Mouse (Mus musculus) adrenal gland, postnatal 36 days (tissue): ENCODE results near the gene Syt17. TPM values are rescaled to one million over a fixed set of nuclear protein-coding genes. Genes with fewer than 3 reads are reported as not detected.
A peak's percentile ranks its signal among the peaks of the same experiment; 100 is the strongest.
"Not testable (repeated sequence)": the region's sequence is repeated elsewhere in the genome, so short reads cannot be mapped to it uniquely, and the experiment has no call there.

ENCODE experiments used
- DNase-seq, 2 experiments: peaks; one replicate each; pipeline ENCODE4 v3.0.0; 2021; ENCODE audit warnings: mixed read lengths in 1 of 2
- total RNA-seq, 2 experiments: library from RNA; stranded (reverse); gene quantifications; 2 replicates each; pipeline ENCODE4 v1.2.3; 2021

The Syt17 gene
- total RNA-seq, 2 experiments from 2014 or later = 4.7 to 5.7 TPM

DNA sequence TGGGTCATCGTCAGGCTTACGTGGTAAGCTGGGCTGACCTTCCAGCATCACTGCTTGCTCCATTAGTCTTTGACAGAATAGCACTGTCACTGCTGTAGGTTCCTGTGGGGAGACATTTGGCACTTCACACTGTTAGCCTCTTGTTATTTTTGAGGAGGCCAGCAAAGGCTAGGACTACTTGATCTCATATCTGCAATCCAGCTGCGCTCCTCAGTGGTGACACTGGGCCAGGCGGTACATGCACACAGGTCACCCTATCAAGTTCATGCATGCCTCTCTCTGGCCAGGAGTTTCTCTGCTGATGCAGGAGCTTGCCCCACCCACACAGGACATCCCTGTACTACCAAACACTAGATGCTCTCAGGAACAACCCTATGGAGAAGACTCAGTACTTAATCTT lies 71.4 kb downstream of the Syt17 start:
- DNase-seq = no peak

DNA sequence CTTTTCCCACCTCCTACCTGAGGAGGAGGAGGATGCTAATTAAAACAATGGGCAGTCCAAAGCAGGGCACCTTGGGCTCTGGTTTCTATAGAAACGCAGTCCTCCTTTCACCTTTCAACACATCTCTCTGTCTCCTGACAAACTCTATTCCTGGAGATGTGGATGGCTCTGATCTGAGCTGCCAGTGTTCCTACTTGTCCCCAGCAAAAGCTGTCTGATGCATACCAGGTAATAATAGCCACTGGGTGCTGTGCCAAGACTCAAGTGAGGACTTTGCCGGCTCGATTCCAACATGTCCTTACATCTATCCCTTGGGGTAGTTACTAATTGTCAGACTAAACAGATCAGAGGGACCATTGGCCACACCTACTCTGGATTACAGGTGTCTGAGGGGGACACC lies 72.7 kb downstream of the Syt17 start:
- DNase-seq = no peak

DNA sequence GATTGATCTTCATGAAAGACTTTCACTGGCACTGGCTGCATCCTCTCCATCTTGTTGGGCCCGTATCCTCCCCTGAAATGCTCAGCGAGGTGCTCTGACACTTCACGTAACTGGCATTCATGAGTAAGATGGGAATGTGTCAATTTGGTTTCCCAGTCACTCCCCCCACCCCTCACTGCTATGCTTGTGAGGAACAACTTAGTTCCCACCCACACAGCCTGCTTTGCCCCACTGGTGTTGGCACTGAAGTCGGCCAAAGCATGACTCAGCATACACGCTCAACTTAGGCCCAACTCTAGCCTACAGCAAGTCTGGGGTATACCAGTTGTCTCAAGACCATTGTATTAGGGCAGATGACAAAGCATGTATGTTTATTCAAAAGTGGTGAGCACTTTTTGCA lies 76.7 kb downstream of the Syt17 start:
- DNase-seq = no peak

DNA sequence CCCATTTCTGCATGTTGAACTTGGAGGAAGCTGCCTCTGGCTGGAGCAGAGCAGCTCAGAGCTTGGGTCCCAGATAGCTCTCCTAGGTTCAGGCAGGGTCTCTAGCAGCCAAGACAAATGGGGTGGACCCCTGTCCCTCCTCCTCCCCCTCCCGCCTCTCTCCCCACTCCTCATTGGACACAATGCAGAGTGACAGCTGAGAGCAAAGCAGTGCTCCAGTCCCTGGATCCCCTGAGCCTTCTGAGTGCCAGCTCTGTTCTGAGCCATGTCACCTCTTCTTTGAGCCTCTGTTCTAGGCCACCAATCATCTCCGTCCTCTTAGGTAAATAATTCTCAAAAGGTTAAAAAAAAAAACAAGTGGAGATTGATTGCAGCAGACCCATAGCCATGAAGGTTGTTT lies 78.3 kb downstream of the Syt17 start:
- DNase-seq = no peak

DNA sequence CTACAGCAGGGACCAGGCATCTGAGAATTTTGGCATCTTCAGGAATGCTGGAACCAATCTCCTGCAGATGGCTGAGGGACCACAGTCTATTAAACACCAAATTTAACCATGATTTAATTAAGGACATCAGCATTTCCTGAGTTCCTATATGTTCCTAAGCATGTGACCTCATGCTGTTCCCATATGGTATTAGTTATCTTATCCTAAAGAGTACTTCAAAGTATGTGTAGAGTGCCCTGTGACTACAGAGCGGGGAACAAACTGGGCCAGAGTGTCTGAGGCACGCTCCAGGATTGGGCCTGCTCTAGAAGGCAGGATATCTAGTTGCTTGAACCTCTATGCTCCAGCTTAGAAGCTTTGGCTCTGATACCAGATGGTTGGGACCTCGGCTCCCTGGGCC lies 82.1 kb downstream of the Syt17 start:
- no peak for DNase-seq

DNA sequence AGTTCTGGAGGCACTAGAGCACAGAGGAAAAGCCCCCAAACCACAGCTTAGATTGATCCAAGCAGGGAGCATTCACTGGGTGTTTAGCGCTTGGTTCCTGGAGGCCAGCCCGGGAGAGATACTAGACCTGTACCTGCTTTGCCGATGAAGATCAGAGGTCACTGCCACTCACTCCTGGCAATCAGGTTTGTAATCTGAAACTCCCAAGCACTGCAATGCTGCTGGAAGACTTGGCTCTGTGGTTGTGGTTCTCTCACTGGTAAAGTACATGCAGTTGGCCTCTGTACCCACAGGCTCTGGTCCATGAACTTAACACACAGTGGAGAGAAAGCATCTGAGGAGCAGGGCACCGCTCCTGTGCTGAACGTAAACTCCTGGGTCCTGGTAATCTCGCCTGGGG lies 82.8 kb downstream of the Syt17 start:
- peak in 1 of 2 experiments; percentile 2 for DNase-seq

DNA sequence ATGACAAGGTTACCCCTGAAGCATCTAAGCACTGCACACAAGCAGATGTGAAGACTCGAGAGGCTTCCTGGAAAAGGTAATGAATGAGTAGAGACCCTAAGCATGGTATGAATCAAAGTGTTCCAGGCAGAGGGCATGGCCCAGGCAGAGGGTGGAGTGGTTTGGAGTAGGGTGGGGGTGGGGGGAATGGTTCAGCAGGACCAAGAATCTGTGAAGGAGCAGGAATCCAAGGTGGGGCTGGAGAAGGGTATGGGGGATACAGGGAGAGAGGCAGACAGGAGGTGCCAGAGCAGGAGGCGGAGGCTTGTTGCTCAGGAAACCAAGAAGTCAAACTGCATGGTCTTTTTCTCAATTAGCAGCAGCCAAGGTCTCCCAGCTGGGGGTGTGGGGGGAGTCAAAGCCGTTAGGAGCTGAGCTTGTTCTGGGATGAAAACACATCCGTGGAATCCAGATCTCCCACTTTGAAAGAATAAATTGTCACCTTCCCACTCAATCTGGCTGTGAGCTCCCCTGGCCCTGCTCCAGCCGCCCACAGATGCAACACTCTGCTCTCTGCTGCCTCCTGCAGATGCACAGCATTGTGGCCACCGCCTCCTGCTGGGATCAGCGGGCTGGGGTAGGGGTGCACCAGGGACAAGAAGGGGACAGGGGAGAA lies 83.5 kb downstream of the Syt17 start:
- peak; percentile 10 to 37 for DNase-seq

DNA sequence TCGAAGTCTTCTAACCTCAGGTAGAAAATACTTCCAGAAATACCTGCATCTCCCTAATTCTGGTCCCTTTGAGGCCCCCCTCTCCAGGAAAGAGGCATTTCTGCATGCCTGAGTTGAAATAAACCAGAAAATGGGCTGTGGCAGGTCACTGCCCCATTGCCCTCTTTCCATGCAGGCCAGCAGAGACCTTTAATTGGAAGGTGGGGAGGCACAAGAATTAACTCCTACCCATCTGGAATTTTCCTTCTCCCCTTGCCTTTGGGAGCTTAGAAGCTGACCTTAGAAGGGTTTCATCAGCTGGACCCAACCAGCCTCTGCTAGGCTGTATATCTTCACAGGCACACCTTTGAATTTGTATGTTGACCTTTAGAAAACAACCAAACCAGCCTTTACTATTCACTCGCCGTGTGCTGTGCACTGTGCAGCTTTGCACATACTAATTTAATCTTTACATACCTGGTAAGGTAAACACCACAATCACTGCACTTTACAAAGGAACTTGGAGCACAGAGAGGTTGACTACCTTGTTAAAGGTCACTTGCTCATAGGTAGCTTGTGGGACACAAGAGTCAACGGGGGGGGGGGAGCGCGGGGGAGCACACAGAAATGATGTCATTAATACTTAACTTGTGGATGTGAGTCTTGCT lies 84.3 kb downstream of the Syt17 start:
- no peak for DNase-seq

DNA sequence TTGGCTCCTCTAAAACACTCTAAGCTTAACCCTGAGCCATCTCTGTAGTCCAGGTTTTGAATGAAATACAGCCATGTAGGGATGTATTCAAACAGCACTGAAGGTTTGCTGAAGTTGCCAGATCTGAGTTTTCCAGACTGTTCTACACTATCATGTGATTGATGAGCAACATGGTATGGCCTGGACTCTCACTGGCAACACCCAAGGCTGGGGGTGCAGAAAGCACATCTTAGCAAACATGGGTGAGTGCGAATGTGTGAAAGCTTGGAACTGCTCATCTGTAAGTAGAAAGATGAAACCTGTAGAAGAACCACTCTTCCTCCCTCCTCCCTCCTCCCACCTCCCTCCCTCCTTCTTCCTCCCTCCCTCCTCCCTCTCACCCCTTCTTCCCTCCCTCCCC lies 85.1 kb downstream of the Syt17 start:
- no peak for DNase-seq

DNA sequence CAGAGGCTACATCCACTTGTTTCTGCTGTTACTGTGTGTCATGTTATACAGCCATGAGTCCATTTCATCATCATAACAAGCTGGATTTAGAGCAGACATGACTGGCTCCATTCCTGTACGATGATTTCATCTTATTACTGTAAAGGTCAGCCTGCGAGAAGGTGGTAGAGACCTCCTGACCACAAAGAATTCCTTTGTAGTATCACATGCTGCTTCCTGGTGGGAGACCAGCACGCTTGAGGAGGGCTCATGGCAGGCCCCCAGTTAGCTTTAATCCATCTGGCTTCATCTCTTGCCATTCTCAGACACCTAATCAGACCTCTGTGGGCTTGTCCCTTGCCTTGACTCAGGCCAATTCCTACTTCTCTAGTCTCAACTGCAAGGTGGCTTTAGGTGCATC lies 85.8 kb downstream of the Syt17 start:
- DNase-seq = no peak

DNA sequence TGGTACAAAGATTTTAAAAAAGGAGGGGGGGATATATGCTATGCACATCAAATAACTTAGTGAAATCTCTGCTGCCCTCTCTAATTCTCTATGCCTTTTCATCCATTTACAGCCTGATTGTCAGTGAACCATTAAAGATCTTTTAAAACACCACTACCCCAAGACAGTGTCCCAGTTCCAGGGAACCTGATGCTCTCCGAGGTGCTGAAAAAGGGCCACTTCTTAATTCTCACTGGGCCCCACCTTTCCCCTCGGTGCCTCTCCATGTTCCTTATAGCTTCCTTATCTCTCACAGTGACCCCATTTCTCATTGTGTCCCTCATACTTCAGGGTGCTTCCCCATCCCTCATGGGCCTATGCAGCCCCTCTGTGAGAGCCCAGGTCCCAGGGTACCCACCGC lies 89.0 kb downstream of the Syt17 start:
- no peak for DNase-seq

DNA sequence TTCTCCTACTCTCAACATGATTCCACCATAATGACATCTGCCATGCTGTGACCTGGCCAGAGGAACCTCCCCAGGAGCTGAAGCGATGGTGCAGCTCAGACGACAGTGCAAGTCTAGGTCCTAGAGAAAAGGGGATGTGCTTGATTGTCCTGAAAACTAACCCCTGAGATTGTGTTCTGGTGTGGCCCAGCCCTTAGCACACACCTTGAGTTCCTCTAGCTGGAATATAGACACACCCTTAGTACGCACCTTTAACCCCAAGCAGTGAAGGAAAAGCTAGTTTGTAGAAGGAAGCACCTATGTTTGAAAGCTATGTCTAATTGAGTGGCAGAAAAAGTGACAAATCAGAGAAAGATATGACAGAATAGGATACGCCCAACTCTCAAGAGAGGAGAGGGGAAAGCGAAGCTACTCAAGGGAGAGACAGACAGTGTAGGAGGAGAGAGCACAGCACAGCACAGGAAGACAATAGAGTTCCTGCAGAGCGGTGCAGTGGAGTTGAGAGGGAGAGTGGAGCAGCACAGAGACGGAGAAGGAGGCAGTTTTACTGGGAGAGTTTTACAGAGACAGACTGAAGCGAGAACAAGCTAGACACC lies 91.5 kb downstream of the Syt17 start:
- DNase-seq = not testable (repeated sequence)

DNA sequence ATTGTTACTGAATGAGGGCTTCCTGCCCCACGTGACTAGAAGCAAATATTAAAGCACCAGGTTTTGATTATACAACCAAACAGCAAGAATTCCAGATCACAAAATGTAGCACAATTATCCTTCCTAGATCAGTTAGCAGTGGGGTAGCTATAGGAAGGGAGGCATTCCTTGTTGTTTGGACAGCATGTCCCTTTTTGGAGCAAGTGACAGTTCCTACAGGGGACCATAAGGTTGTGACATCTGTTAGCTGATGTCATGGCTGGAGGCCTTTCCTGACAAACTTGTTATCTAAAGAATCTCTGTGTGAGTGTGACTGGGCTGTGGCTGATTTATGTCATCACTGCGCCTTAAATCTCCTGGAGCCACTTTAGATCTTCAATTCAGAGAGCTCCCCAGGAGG lies 97.2 kb downstream of the Syt17 start:
- DNase-seq = no peak

DNA sequence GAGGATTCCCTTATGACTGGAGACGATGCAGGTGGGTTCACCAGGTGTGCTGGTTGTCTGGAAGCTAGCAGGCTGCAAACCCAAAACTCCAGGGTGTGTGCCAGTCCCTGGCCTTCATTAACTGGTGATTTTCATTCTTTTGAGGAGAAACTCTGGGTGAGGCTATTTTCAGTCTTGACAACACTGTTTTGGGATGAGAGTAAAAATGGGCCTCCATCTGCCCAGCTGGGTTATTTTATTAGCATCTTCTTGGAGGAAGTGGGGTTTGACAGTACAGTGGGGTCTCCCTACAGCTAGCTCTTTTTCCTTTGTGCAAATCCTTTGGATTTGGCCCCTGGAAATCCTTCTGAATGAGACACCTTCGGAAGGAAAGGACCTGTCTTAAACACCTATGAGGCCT lies 101.1 kb downstream of the Syt17 start:
- DNase-seq = no peak

DNA sequence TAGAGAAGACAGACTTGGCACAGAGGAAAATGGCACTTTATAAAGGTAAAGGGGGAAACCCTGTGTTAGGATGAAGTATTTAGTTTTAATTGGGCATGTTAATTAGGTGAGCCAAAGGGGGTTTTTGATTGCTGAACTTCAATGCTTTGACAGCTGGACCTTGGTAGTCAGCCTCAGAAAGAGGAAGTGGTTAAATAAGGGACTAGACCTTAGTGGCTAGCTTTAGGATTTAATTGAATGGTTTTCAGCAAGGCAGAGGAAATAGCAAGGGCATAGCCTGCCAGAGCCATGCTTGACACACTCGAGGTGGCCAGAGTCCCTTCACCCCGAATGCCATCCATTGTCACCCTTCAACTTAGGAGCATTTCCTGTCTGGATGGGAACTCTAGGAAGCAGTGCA lies 101.6 kb downstream of the Syt17 start:
- DNase-seq = no peak

DNA sequence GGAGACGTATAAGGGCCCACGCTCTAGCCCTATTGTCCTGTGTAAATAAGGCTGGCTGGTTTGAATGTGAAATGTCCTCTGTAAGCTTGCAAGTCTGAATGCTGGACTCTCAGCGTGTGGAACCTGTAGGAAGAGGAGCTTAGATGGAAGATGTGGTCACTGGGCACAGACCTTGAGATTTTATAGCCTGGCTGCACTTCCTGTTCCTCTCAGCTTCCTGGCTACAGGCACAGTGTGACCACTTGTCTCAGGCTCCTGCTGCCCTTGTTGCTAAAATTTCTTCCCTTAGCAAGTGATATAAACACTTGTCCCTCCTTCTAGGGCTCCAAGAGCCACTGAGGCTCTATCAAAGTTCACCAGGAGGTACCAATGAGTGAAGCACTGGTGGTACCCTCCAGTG lies 102.6 kb downstream of the Syt17 start:
- DNase-seq = no peak

DNA sequence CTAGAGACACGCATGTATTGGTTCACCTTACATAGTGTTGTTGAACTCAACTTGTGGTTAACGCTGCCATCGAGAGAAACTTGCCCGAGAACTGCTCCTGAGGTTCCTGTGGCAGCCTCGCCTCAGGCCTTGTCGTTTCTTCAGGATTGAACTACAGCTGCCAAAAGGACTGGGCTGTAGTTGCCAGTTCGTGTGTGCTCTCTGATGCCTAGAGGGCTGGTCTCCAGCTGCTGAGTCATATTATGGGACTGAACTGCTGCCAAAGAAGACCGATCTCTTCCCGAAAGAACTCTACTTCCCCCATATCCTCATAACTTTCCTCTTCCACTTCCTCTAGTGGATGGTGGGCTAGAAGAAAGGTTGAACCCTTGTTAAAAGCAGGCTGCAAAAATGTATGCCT lies 103.3 kb downstream of the Syt17 start:
- DNase-seq = no peak

Other genes with a start within 250 kb of the Syt17 start
- gene Smg1, start 204.6 kb downstream of the Syt17 start, total RNA-seq = 10 to 100 TPM; 42.8 to 49.1 TPM
- 10 to 100 TPM; 14.7 to 18.3 TPM for gene Itpripl2, start 43.8 kb upstream of the Syt17 start, total RNA-seq
- 10 to 100 TPM; 38.3 to 40.2 TPM for gene Coq7, start 85.1 kb upstream of the Syt17 start, total RNA-seq
- under 1 TPM; 0.30 to 0.40 TPM for gene Tmc7, start 136.5 kb upstream of the Syt17 start, total RNA-seq
- gene Tmc5, start 149.1 kb upstream of the Syt17 start, total RNA-seq = not detected